Mouse (Mus musculus): Measurements from ENCODE around the gene Zswim8.

Gene Zswim8

DNA sequence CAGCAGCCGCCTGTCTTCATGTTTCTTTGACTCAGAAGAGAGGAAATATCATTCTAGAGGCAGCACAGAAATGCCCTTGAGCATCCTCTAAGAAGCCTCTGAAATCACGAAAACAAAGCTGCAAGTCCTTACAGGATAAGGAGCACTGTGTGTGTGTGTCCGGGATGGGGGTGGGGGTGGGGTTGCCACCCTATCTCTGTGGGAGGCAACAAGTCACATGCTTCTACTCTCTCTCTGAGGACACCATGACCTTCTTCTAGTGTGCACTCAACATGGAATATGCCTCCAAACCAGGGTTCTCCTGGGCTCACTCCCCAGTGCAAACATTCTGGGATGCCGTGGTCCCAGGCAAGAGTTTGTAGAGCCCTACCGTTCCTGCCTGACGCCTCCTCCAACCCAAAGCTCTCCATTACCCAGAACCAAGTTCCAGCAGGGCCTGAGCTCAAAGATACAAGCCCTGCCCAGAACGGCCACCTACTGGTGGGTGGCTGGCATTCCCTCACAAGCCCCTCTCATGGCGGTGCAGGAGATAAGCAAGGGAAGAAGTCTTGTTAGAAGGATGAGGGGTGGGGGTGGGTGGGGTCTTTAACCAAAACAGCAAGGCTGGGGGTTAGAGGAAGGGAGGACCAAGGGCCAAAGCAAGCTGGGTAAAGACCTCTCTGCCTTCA, 51.5 kb downstream of the Zswim8 start:
- H3K27me3 ChIP-seq (ENCODE audit: control insufficient read depth, insufficient read depth, low read length, poor library complexity, severe bottlenecking), result no peaks in the 10 kb centered on the region
- 0 out of 2 replicates have a peak, but pooled peaks cover 2% of the 10 kb centered on the region for H3K36me3 ChIP-seq (ENCODE audit: control insufficient read depth, insufficient read depth, low read length, poor library complexity, severe bottlenecking)
- no peak for DNase-seq (ENCODE audit: low read depth, low spot score)

DNA sequence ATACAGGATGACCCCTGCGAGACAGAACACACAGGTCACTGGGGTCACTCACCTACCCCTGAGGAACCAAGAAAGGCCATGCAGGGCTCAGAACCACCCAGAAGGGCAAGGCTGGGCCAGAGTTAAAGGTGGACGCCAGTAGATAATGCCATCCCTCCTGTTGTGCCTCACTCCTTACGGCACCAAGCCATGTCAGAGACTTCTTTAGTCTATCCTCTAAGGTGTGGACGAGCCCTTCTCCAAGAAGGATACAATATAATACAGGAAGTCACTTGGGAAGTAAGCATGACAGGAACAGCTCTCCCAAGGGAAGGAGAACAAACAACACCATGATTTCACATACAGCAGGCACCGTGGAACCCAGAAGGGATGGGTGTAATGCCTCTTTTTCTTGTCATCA, 57.6 kb downstream of the Zswim8 start:
- DNase-seq (ENCODE audit: low read depth, low spot score), result no peak
- Histone ChIP-seq H3K27me3 (ENCODE audit: control insufficient read depth, insufficient read depth, low read length, poor library complexity, severe bottlenecking) (no peaks in the 10 kb centered on the region), H3K36me3 (ENCODE audit: control insufficient read depth, insufficient read depth, low read length, poor library complexity, severe bottlenecking) (0 out of 2 replicates have a peak, but pooled peaks cover 2% of the 10 kb centered on the region)

DNA sequence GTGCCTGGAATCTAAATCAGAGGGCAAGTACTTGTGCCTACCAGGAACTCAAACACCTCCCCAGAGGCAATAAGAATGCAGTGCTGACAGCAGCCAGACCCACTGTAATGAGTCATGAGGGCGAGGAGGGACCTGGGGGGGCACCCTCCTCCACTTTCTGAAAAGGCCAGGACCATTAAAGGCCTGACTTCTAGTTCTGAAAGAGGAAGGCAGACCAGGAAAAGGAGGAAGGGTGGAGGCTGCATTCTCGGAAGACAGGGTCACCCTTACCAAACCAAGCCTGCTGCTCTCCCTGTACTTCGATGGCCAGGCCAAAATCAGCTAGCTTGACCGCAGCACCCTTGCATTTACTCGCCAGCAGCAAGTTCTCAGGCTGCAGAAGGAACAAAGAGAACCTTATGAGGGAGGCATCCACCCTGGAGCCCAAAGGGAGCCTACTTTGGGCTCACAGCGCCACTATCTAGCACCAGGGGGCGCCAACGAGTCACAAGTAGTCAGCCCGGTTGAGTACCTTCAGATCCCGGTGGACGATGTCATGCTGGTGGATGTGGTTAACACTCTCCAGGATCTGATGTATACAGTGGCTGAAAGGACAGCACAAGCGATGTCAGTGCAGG, 58.4 kb downstream of the Zswim8 start:
- DNase-seq (ENCODE audit: low read depth, low spot score), result peak; percentile 85
- Histone ChIP-seq H3K36me3 (ENCODE audit: control insufficient read depth, insufficient read depth, low read length, poor library complexity, severe bottlenecking) (0 out of 2 replicates have a peak, but pooled peaks cover 2% of the 10 kb centered on the region), H3K27me3 (ENCODE audit: control insufficient read depth, insufficient read depth, low read length, poor library complexity, severe bottlenecking) (no peaks in the 10 kb centered on the region)

DNA sequence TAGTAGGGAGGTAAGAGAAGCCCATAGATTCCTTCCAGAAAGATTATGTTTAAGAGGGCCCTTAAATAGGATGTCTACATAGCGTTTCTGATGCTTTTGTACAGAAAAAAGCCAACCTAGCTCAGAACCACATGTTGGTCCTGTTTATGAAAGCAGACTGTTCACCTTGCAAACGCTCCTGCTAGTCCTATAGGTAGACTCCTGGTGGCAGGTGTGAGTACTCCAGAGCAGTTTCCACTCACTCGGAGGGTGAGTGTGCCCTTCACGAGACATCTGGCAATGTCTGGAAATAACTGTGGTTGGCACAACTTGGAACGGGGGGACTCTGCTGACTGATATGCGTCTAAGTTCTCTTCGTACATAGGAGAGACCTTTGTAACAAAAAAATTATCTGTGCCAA, 60.6 kb downstream of the Zswim8 start:
- no peaks in the 10 kb centered on the region for H3K27me3 ChIP-seq (ENCODE audit: control insufficient read depth, insufficient read depth, low read length, poor library complexity, severe bottlenecking)
- no peak for DNase-seq (ENCODE audit: low read depth, low spot score)
- H3K36me3 ChIP-seq (ENCODE audit: control insufficient read depth, insufficient read depth, low read length, poor library complexity, severe bottlenecking), result 0 out of 2 replicates have a peak, but pooled peaks cover 2% of the 10 kb centered on the region

DNA sequence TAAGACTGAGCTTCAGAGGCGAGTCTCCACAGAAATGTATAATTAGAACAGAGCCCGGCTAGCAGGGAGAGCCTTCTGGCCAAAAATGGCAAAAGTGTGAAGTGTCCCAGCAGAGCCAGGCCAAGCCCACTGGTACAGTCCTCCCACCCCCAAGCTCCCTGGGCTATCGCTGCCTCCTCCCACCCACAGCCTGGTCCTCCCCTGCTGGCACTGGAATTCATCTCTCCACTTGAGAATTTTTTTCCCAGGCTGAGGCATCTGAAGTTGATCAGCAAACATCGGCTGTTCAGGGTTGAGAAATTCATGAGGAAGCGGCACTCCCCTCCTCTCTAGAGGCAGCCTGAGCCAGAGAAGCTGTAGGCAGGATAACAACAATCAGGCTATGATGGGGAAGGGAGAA, 61.2 kb downstream of the Zswim8 start:
- DNase-seq (ENCODE audit: low read depth, low spot score), result no peak

DNA sequence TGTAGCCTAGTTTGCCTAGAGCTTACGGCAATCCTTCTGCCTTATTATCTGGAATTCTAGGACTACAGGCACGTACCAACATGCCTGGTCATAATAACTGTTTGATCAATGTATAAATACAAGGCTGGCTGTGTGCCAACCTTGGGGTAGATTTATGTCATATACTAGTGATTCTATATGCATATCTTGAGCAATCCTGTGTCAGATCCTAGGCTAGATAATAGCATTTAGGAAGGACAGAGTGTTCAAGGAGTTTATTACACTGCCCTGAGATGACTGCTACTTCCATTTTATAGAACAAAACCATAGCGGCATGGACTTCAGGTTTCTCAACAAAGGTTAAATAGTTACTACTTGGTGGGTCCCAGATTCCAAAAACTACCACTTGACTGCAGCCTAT, 64.6 kb downstream of the Zswim8 start:
- no peaks in the 10 kb centered on the region for H3K27me3 ChIP-seq (ENCODE audit: control insufficient read depth, insufficient read depth, low read length, poor library complexity, severe bottlenecking)
- DNase-seq (ENCODE audit: low read depth, low spot score), result no peak
- H3K36me3 ChIP-seq (ENCODE audit: control insufficient read depth, insufficient read depth, low read length, poor library complexity, severe bottlenecking), result no peaks in the 10 kb centered on the region

More for the DNA sequence above, 61.2 kb downstream of the Zswim8 start:
- Histone ChIP-seq H3K27me3 (ENCODE audit: control insufficient read depth, insufficient read depth, low read length, poor library complexity, severe bottlenecking) (no peaks in the 10 kb centered on the region), H3K36me3 (ENCODE audit: control insufficient read depth, insufficient read depth, low read length, poor library complexity, severe bottlenecking) (0 out of 2 replicates have a peak, but pooled peaks cover 2% of the 10 kb centered on the region)

DNA sequence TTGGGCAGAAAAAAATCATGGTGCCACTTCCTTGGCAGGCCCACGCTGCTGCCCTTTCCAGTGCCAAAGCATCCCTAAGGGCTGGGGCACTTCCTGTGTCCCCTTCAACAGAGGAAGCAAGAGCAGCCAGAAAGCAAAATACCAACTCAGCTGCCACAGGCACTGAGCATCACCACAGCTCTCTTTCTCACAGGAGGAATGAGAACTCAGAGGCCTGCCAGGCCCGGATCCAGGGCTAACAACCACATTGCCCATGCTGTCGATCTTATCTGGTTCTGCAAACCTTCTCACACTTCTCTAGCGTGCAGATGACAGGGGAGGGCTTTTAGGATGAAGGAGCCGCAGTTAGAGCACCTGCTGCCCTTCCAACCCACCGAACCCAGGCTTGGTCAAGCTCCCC, 65.5 kb downstream of the Zswim8 start:
- H3K36me3 ChIP-seq (ENCODE audit: control insufficient read depth, insufficient read depth, low read length, poor library complexity, severe bottlenecking), result no peaks in the 10 kb centered on the region
- DNase-seq (ENCODE audit: low read depth, low spot score), result no peak
- H3K27me3 ChIP-seq (ENCODE audit: control insufficient read depth, insufficient read depth, low read length, poor library complexity, severe bottlenecking), result no peaks in the 10 kb centered on the region

Measured in splenic B cell, adult 2 months (primary cell).